Mouse (Mus musculus) spleen, embryonic (tissue): ENCODE data around the gene Rogdi.

Experiments
- CTCF ChIA-PET: fragments of 350-600 bp; sonication (Branson Sonifier 250); formaldehyde crosslinking; loops from one replicate; lab custom pipeline; 2022; lab: Charles Lee

The Rogdi gene

DNA sequence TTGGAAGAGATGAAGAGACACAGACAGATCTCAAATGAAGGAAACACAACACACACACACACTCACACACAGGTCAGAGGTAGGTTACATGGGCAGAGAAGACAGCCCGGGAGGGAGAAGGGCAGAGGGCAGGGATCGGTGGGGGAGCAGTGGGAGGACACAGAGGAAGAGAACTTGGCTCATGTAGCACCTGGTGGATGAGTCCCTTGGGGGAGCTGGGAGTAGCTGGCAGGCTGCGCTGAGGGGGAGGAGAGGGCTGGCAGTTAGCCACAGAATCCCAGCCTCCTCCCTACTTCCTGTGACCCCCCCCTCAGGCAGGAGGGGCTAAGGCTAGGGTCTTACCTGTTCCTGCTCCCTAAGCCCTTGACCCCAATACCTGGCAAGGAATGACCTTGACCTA, 15.8 kb downstream of the Rogdi start, which contains the start of gene Sept12:
Gene Sept12 (minus strand): TSS at position 300 of the 400 bp plus-strand sequence.
- CTCF ChIA-PET, result no interaction called here

- CTCF ChIA-PET, result interaction anchor here (0.6 kb wide), 1 partner anchor 415 kb away, joined by 4 read pairs; no protein-coding TSS in a partner anchor
Measured at GRCm38 (mm10) chr16:4993276-4993675, 20.1 kb downstream of the Rogdi start.

DNA sequence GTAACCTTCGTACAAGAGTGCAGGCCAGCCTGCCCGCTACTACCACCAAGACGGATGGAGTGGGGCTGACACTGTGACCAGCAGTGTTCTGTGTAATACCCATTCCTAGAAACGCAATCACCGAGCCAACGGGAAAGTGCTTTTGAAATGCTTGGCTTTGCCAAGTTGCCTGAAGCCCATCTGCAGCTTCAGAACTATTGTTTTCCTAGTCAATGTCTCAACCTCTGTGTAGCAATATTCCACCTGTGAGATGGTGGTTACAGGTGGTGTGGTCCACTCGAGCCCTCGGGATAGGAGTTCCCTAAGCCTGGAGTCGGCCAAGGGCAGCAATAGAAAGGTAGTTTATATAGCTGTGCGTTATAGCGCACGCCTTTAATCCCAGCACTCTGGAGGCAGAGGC, 28.6 kb downstream of the Rogdi start:
- CTCF ChIA-PET, result no interaction called here

DNA sequence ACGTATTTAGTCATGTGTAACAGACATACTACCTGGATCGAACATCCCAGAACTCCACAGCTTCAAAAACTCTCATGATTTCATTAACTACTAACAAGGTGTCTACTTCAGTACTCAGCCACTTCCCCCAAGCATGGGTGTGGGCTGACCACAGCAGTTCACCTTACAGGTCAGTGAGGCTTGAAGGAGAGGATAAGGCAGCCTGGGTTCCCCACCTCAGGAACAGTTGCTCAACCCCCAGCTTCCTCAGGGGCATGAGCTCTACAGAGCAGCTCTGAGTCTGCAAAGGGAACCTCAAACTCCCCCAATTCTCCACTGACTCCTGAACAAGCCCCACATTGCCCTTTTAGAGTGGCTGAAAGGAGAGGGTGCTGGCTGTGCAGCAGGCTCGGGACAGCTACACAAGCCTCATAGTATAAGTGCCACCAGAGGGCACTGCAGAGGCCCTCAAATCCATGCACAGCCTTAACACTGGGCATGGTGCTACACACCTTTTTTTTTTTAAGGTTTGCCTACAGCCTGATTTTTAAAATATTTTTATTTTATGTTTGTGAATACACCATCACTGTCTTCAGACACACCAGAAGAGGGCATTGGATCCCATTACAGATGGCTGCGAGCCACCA, 33.5 kb downstream of the Rogdi start:
- CTCF ChIA-PET, result interaction anchor here (0.7 kb wide), 1 partner anchor 13 kb away, joined by 3 read pairs; no protein-coding TSS in a partner anchor

GRCm38 (mm10) chr16:4978275-4979051, 34.9 kb downstream of the Rogdi start:
- CTCF ChIA-PET, result no interaction called here

- CTCF ChIA-PET, result no interaction called here
Measured at GRCm38 (mm10) chr16:4976180-4976579, 37.2 kb downstream of the Rogdi start.

DNA sequence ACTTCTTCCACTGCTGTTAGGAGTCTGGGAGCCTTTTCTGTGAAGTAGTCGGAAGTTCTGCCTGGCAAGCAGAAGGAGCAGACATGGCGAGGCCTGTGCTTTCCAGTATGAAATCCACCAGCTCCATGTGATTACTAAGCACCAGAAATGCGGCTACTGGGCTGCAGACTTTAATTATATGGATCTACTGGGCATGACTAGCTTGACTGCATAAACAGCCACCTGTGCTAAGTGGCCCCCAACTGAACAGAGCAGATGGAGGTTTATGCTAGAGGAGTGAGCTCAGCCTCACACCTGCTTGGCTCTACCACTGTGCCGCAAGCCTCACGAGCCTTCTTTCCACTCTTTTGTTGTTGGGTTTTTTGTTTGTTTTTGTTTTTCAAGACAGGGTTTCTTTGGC, 38.8 kb downstream of the Rogdi start:
- CTCF ChIA-PET, result no interaction called here

DNA sequence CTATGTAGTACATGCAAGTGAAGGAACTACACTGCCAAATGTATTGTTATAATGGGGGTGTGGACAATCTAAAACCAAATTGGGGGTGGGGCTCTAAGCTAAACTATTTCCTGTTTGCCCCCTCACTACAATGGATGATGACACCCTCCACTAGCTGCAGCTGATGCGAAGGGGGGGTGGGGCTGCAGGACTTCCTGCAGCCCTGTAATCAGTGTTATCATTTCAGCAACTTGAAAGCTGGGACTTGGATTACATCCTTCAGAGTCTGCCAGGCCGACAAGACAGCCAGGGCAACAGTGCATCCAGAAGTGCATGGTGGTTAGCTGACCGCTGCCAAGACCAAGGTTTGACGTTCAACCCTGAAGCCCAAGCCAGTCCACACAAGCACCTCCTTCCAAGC, 41.7 kb downstream of the Rogdi start:
- CTCF ChIA-PET, result no interaction called here

DNA sequence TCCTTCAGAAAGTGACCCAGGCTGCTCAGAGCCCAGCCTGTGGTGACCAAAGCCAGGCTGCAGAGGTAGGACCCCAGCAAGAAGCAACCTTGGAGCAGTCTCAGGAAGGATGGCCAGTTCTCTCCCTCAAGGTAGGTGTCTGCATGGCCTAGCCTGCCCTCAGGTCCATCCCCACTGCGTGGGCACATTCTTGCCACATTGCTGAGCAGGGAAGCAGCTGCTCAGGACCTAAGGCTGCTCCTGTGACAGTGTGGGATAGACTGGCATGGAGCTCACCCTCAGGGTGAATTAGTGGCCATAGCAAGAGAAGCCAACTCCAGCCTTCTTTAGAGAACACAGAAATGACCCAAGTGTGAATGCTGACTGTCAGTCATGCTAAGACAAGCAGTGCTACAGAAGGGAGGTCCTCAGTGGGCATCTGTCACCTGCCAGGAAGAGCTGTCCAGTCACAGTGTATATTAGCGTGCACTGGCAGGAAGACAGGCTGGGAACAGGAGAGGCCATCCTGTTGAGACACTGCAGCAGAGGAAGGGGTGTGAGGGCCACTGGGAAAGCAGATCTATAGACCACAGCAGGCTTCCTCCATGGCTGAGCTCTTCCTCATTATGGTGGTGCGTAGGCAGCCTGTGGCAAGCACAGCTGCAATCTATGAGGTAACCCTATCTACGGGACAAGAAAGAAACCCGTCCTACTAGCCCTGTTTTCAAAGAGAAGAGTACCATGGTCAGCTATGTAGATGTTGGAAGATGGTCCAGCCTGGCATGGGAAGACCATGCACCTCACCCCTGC, 44.1 kb downstream of the Rogdi start:
- CTCF ChIA-PET, result no interaction called here

GRCm38 (mm10) chr16:4968426-4968825, 44.9 kb downstream of the Rogdi start:
- CTCF ChIA-PET, result no interaction called here

DNA sequence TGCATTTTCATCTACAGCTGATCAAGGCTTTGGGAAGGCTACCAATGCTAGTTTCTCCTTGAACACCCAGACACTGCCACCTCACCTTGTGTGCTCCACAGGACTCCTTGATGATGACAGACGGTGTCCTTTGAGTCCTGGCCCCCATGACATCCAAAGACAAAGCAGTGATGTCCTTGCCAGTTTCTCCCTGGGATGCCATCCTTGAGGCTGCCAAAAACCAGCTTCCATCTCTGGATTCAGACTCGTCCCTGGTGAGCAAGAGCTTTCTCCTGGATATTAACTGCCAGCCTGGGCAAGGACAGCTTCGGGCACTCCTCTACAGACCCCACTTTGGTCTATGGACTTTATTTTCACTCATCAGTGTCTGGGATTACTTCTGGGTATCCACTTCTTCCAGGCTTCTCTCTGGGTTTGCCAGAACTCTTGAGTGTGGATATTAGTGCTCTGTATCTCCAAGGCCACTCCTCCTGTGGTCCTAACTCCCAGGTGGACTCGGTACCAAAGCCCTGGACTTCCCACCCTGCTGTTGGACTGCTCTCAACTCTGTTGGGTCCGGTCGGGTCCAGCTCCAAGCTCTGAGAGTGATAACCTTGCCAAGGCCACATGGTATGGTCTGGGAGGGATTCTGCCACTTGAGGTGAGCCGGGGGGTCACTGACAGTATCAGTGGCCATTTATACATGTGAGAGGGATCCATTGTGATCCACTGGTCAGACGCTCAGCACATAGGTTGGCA, 47.8 kb downstream of the Rogdi start:
- CTCF ChIA-PET, result no interaction called here

GRCm38 (mm10) chr16:4964731-4965391, 48.5 kb downstream of the Rogdi start:
- CTCF ChIA-PET, result no interaction called here

DNA sequence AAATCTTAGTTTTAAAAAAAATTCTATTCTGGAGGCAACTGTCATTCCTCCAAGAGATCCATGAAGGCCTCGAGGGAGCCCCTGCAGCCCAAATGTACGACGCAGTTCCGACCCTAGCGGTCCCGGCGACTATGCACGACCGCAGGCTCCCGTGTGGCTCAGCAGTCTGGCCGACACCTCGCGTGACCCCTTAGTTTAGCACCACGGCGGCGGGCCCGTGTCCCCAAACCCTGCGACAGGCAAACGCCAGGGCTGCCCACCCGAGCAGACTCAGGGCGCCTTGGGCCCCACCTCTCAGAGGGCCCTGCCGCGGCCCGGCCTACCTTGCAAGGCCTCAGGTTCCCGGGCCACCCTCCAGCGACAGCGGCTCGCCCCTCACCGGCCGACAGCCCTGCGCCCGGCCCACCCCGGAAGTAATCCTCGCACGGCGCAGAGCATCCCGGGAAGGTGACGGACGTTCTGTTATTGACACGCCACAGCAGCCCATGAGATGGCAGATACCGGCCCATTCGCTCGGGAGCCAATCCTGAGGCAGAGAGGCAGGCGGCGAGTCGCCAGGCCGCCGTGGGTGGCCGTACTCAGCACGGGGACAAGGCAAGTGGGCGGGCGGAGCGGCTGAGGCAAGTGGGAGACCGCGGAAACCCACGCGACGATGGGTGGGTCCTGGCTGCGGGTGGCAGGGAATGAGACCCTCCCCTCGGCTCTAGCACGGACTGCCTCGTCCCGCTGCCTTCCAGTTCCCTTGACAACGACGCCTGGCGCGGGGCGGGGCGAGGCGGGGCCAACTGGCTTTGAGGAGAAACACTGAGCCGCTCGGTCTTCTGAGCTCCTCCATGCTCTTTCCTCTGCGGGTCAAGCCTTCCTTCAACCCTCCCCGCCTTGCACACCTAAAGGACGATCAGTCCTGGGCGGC, 49.3 kb downstream of the Rogdi start, which contains the start of gene Anks3:
Gene Anks3 (minus strand): TSS at position 409 of the 913 bp plus-strand sequence.
- CTCF ChIA-PET, result no interaction called here

- CTCF ChIA-PET, result no interaction called here
Measured at GRCm38 (mm10) chr16:4963346-4963745, 50.0 kb downstream of the Rogdi start.

DNA sequence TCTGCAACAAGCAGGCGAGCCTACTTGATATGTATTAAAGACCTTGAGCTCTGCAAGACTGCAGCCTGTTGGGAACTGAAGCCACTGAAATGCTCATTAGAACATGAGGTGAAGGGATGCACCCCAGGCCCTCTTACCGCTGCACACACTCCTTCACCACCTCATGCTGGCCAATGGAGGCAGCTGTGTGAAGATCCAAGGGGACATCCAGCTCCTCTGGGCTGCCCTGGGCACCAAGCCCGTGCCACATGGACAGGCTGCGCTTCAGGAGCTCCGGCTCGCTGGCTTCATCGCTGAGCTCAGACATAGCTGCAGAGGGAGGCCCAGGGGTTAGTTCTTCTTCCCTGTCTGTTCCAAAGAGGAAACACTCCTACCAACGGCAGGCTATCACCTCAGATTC, 53.1 kb downstream of the Rogdi start:
- CTCF ChIA-PET, result no interaction called here
